Mouse (Mus musculus) CH12.LX (cell line): ENCODE measurements around the gene Tmem140.

Experiments
- CTCF ChIP-seq, 2 experiments: IDR thresholded peaks in 1 of 2; conservative IDR thresholded peaks in 1 of 2; 2 replicates each; pipeline ENCODE4 v1.5.1; 2011 to 2012; ENCODE audit warnings: low read depth in 2 of 2, low read length in 2 of 2, improper control_type of control experiment in 1 of 2, inconsistent platforms in 1 of 2, mild to moderate bottlenecking in 1 of 2, moderate library complexity in 1 of 2
- EP300 ChIP-seq: IDR thresholded peaks from 2 replicates; pipeline ENCODE4 v1.6.1; 2011; ENCODE audit warnings: low read length, improper control_type of control experiment
- IRF4 ChIP-seq: IDR thresholded peaks from 2 replicates; pipeline ENCODE4 v1.6.1; 2014; ENCODE audit warnings: low read depth, mild to moderate bottlenecking, inconsistent platforms, low read length, improper control_type of control experiment
- MYC ChIP-seq: IDR thresholded peaks from 2 replicates; pipeline ENCODE4 v1.6.1; 2011; ENCODE audit warnings: low read depth, mild to moderate bottlenecking, improper control_type of control experiment, low read length
- NELFE ChIP-seq: IDR thresholded peaks from 2 replicates; pipeline ENCODE4 v1.6.1; 2011; ENCODE audit warnings: low read depth, low read length, improper control_type of control experiment
- NRF1 ChIP-seq: IDR thresholded peaks from 2 replicates; pipeline ENCODE4 v1.6.1; 2014; ENCODE audit warnings: low read depth, mild to moderate bottlenecking, inconsistent platforms, low read length, improper control_type of control experiment, moderate library complexity
- POLR2A ChIP-seq: IDR thresholded peaks from 2 replicates; pipeline ENCODE4 v1.6.1; 2011; ENCODE audit warnings: low read depth, mild to moderate bottlenecking, improper control_type of control experiment, low read length
- RAD21 ChIP-seq: IDR thresholded peaks from 2 replicates; pipeline ENCODE4 v1.6.1; 2011; ENCODE audit warnings: low read depth, mild to moderate bottlenecking, low read length, improper control_type of control experiment, moderate library complexity
- SMC3 ChIP-seq: IDR thresholded peaks from 2 replicates; pipeline ENCODE4 v1.6.1; 2011; ENCODE audit warnings: low read depth, low read length, improper control_type of control experiment
- USF2 ChIP-seq: conservative IDR thresholded peaks from 2 replicates; pipeline ENCODE4 v1.6.1; 2011; ENCODE audit warnings: low read depth, low read length, improper control_type of control experiment
- ZKSCAN1 ChIP-seq: IDR thresholded peaks from 2 replicates; pipeline ENCODE4 v1.6.1; 2012; ENCODE audit warnings: low read depth, inconsistent platforms, low read length, improper control_type of control experiment, borderline replicate concordance

DNA sequence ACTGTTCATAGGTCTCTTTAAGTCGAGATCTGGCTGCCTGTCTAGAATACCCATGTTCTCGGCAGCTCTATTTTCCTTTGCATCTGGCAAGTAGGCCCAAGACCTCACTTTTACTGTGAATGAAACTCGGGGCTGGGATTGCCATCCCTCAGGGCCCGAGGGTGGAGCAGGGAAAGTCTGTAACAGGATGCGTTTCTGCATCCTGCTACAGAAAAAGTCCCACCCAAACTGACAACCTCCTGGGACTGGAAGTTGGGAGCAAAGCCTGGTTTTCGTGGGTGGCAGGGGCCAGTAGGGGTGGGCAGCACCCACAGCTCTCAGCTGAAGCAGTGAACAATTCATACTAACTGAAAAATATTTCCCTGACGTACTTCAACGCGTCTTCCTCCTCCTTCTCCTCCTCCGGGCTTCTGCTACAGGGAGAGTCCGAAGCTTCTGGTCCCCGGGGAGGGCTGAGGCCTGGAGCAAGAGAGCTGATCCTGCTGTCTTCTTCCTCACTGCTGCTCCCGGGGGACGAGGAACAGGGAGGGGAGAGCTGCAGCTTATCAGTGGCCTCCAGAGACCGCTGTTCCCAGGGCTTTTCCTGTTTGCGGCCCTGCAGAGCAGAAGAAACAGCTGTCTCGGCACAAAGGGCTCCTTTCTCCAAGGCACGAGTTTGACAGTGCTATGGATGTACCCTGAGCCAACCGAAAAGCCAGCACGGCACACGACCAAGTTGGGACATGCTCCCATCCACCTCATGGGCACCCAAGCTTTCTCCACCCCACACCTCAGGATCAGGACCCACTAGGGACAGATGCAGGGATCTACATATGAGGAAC lies 11.4 kb downstream of the Tmem140 start:
- TF ChIP-seq NELFE (no peak), POLR2A (no peak), CTCF (conservative IDR thresholded peaks at IDR 0.05 in 1 of 2, IDR thresholded peaks at IDR 0.05 in 1 of 2; ENCODE audit: low read depth in 2 of 2, low read length in 2 of 2) (no peak), ZKSCAN1 (no peak), USF2 (no peak), NRF1 (no peak), MYC (no peak), SMC3 (no peak), RAD21 (no peak), EP300 (no peak), IRF4 (no peak)
